Mouse (Mus musculus): ENCODE data around the gene Prkca.

Prkca gene

GRCm38 (mm10) chr11:107957566-107958350, 386.0 kb downstream of the Prkca start:
- in situ Hi-C loops (cut with MboI, MseI), result no loop called here

- in situ Hi-C loops (cut with MboI, MseI), result no loop called here
Measured at GRCm38 (mm10) chr11:107955191-107956062, 388.3 kb downstream of the Prkca start.

DNA sequence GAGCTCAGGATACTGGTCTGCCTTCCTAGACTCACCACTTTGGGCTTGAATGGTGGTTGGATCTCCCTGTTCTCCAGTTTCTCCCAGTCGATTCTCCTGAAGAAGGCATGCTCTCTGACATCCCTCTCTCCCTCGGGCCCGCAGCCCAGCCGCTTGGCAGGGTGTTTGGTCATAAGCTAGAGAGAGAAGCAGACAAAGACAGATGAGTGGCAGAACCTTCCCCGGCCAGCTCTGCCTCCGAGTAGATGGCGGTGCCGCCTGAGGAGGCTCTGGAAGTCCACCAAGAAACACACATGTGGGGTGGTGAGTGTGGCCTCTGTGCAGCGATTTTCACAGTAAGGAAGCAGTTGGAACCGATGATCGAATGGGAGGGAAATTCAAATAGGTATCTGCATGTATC, 392.3 kb downstream of the Prkca start:
- in situ Hi-C loops (cut with MboI, MseI), result no loop called here

- in situ Hi-C loops (cut with MboI, MseI), result no loop called here
Measured at GRCm38 (mm10) chr11:107950658-107951057, 393.1 kb downstream of the Prkca start.

DNA sequence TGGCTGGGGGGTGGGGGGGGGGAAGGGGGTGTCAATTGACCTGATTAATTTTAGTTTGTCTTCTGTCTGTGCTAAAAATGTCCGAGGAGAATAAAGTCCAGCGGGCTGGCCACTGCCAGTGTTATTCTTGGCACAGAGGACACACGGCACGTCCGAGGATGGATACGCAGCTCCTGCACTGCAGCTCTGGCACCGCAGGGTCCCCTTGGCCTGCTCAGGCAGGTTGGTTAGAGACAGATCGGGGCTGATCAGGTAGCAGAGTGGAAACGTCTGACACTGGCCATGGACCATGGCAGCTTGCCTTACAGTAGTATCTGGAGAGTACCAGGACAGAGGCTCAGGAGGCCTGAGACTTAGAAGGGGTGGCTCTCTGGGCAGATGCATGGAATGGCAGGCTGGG, 393.5 kb downstream of the Prkca start:
- in situ Hi-C loops (cut with MboI, MseI), result no loop called here

GRCm38 (mm10) chr11:107947951-107948350, 395.8 kb downstream of the Prkca start:
- in situ Hi-C loops (cut with MboI, MseI), result no loop called here

GRCm38 (mm10) chr11:107946823-107947222, 396.9 kb downstream of the Prkca start:
- in situ Hi-C loops (cut with MboI, MseI), result no loop called here

GRCm38 (mm10) chr11:107936929-107937328, 406.8 kb downstream of the Prkca start:
- in situ Hi-C loops (cut with MboI, MseI), result no loop called here

GRCm38 (mm10) chr11:107931721-107932120, 412.0 kb downstream of the Prkca start:
- in situ Hi-C loops (cut with MboI, MseI), result no loop called here

- in situ Hi-C loops (cut with MboI, MseI), result no loop called here
Measured at GRCm38 (mm10) chr11:107931288-107931687, 412.4 kb downstream of the Prkca start.

- in situ Hi-C loops (cut with MboI, MseI), result no loop called here
Measured at GRCm38 (mm10) chr11:107929712-107930111, 414.0 kb downstream of the Prkca start.

- in situ Hi-C loops (cut with MboI, MseI), result no loop called here
Measured at GRCm38 (mm10) chr11:107919852-107920508, 423.7 kb downstream of the Prkca start.

- in situ Hi-C loops (cut with MboI, MseI), result no loop called here
Measured at GRCm38 (mm10) chr11:107917721-107918235, 425.9 kb downstream of the Prkca start.

DNA sequence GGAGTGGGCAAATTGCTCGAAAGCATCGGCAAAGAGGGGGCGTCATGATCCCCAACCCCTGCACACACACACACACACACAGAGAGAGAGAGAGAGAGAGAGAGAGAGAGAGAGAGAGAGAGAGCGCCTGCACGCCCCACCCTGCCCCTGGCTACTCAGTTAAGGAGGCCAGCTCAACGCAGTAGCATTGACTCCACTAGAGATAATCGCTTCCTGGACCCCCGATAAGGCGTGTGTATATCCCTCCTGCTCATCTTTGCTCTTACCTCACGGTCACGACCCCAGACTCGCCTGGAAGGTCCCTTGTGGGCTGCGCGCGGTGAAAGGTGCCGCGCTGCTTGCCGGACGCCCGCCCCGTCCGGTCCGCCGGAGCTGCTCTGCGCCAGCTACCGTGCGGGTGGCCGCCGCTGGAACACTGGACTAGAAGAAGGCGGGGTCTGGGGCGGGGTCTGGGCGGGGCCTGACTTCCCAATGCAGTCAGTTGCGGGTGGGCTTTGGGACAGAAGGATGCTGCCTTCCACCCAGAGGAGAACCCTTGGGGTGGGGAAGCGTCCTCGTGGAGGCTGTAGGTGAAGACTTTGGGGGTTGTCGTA, 429.0 kb downstream of the Prkca start, which contains the start of gene Cacng5:
TSS of gene Cacng5 (minus strand) at position 422 of the 593 bp plus-strand sequence.
- in situ Hi-C loops (cut with MboI, MseI), result no loop called here

DNA sequence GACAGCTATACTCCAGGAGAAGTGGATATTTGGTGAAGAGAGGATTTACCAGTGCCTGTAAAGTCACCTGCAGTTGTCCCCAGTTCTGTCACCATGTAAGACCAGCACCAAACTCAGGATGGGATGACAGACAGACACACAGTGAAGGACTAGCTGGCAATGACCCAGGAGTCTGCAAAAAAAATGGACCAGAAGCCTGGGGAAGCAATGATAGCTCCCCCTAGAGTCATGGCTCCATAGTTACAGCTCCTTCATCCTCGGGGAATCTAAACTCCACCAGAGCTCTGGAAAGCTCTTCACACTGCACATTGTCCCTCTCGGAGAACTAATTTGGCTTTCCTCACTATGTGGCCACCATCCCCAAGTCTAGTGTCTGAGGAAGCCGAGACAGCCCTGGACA, 430.4 kb downstream of the Prkca start:
- in situ Hi-C loops (cut with MboI, MseI), result no loop called here

GRCm38 (mm10) chr11:107905364-107905763, 438.4 kb downstream of the Prkca start:
- in situ Hi-C loops (cut with MboI, MseI), result no loop called here

DNA sequence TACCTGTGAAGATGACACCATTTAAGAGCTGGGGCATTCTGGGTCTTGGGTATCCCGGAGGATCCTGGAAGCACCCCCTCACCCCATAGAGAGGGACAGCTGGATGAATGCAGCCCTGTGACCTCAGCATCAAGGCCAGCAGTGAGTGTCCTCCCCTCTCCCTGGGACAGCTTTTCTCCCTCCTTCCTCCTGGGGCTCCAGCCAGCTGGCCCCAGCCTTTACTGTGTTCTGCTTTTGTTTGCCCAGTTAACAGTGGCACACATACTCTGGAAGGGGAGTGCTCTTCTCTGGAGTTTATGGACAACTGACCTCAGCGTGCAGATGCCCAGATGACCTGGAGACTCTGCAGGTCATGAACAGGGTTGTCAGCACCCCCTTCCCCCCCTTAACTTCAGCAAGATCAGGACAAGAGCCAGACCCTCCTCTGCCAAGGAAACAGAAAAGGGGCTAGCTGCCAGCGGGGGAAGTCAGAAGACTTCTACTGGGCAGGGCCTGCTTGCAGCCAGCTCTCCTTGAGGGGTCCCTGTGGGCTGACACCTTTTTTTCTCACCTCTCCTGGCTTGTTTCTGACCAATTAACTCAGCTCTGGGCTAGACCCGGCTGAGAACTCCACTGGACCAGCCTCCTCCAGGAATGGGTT, 439.6 kb downstream of the Prkca start:
- in situ Hi-C loops (cut with MboI, MseI), result no loop called here

- in situ Hi-C loops (cut with MboI, MseI), result no loop called here
Measured at GRCm38 (mm10) chr11:107900470-107900869, 443.3 kb downstream of the Prkca start.

- in situ Hi-C loops (cut with MboI, MseI), result no loop called here
Measured at GRCm38 (mm10) chr11:107898698-107899097, 445.0 kb downstream of the Prkca start.

GRCm38 (mm10) chr11:107895635-107896034, 448.1 kb downstream of the Prkca start:
- in situ Hi-C loops (cut with MboI, MseI), result no loop called here

DNA sequence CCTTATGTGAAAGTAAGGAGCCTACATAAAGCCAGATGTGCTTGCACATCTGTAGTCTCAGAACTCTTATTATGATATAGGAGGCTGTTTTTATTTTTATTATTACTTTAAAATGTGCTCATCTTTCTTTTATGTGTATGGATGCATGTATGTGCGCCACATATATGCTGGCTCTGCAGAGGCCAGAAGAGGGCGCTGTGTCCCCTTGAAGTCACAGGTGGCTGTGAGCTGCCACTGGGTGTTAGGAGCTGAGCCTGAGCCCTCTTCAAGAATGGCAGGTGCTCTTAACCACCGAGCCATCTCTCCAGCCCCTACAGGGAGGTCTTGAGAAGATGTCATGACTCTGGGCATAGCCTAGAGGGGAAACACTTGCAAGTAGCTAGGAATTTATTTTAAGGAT, 452.4 kb downstream of the Prkca start:
- in situ Hi-C loops (cut with MboI, MseI), result no loop called here
